Mouse (Mus musculus) right cerebral cortex, postnatal 4 days (tissue): ENCODE data around the gene Cald1.

Source experiments
- DNase-seq: peaks from one replicate; pipeline ENCODE4 v3.0.0-alpha.2; 2022

Gene Cald1

DNA sequence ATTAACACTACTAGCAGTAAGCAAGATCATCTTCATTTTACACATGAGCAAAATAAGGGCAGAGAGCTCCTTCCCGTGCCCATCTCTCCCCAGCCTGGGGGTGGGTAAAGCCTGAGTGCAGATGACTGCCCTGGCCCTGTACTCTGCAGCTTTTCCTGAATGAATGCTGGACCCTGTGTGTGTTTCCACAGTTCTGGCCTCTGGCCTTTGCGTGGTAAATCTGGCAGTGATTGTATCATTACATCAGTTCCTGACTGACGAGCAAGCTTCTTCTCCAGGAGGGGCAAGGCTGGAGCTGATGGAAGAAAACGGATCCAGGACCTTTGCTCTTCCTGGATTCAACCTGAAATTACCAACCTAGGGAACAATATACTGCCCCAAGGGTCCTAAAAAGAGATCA, 122.1 kb downstream of the Cald1 start:
- no peak for DNase-seq

DNA sequence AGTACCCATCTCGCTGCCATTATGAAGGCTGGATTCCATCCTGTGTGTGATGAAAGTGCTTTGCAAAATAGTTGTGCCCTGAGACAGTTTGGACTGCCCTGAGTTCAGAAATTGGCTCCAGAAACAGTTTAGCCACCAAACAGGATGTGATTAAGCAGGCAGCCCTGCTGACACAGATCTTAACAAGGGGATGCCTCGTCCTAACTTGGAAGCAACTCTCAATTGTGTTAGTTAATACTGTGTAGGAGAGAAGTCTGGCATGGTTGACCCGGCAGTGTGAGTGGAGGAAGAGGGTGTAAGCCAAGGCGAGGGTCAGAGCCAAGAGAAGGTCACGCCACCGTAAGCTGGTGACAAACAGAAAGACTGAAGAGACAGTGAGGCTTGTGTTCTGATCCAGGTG, 123.4 kb downstream of the Cald1 start:
- no peak for DNase-seq

DNA sequence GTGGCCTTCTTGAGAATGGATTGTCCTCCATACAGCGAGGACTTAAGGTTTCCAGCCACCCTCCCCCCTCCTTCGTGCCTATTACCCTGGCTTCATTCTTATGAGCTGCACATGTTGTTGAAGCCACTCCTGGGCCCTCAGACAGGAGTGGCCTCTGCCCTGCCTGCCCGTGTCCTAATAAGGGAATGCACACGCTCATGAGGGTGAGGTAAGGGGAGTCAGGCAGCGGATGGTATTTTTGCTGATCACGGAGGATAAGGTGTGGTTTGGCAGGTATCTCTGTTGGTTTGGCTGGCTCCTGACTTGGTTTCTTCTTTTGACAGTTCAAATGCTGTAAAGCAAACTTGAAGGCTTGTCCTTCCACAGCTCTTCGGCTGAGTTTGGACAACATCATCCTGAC, 124.4 kb downstream of the Cald1 start:
- no peak for DNase-seq

DNA sequence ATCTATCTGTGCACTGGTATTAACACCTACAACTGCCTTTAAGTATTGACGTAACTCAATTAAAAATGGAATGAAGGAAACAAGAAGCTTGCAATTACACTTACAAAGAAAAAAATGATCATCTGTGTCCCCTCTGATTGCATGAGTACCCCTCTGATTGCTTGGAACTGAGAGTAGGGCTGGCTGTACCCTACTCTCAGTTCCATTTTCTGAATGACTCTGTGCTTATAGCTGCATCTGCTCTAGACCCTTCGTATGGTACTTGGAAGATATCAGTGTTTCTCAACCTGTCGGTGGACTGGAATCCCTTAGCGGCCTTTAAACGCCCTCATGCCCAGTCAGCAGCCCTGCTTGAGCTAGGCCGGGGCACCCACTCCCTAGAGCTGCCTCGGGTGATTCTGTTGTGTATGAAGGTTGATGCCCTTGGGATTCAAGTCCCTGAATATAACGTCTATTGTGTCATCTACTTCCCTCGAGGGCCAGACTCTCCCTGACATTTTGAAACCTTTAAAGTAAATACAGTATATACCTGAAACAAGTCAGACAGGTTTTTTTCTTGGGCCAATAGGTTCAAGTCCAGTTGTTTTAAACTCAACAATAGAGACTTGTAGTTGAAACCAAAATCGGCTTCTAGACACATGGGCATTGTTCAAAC, 125.1 kb downstream of the Cald1 start:
- DNase-seq, result no peak

DNA sequence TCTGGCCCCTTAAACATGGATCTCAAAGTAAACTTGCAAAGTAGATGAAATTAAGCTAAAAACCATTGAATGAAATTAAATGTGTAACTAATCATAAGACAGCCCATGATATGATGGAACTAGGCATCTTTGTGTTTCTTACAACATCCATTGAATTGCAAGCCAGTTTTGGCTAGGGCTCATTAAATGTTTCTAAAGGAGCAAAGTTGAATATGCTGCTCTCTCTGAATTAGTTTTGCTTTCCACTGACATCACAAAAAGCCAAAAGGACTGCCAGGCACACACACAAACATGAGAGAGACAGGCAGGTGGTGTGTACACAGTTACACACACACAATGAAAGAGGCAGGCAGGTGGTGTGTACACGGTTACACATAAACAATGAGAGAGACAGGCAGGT, 127.4 kb downstream of the Cald1 start:
- DNase-seq, result no peak

DNA sequence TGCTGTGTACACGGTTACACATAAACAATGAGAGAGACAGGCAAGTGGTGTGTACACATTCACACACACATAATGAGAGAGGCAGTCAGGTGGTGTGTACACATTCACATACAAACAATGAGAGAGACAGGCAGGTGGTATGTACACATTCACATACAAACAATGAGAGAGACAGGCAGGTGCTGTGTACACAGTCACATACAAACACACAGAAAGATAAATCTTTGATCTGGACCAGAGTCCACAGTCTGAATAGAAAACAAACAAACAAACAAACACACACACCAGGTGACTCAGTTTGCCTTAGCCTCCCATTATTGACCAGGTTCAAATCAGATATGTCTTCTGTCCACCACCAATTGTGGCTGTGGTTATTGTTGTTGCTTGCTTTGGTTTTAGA, 127.8 kb downstream of the Cald1 start:
- DNase-seq, result no peak

DNA sequence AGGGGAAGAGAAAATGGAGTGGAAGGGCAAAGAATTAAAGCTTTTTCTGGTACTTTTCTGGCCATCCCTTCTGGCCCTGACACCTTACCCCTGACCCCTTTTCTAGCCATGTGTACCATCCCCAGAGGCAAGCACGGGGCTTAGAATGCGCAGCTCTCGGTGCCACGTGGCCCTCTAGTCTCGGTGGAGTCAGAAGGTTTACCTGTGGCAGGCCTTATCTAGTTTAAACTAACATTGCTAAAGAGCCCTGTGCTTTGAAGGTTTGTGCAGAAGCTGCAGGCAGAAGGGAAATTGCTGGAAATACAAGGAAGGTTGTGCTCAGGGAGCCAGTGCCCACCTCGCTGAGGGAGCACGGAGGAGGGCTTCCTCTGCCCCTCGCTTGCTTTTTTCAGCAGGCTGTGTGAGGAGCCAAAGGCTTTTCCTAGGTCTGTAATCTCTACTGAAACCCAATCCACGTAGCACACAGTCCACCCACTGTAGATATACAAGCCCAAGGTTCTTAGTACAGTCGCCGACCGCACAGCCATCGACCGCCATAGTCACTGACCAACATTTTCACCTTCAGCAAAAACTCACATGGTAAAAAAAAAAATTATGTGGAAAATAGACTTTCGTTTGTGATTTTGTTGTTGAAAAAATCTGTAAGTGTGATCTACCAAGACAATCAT, 129.2 kb downstream of the Cald1 start:
- DNase-seq, result no peak

DNA sequence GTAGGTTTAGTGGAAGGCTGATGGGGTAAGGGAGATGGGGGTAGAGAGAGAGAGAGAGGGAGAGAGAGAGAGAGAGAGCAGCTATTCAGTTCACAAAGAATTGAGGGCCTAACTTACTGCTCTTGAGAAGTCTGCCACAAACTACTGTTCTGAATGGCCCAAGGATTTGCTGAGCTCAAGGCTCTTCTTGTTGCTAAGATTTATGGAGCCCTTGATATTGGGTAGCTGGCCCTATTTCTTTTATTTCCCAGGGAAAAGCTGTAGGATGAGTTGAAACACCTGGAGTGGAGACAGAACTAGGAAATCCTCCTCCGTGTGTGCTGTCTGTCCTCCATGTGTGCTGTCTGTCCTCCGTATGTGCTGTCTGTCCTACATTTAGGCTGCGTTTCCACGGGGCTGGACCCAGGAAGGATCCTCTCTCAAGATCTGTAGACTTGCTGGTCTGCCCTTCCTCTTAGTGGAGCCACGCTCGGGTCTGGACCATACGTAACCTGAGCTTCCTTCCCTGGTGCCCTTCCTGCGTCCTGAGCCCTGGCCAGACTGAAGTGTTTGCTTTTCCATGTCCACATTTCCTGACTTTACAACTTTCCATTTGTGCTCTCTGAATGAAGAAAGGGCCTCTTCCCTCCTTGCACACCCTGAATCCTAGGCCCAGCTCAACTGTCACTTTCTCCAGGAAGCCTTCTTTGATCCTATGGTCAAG, 131.3 kb downstream of the Cald1 start:
- no peak for DNase-seq

DNA sequence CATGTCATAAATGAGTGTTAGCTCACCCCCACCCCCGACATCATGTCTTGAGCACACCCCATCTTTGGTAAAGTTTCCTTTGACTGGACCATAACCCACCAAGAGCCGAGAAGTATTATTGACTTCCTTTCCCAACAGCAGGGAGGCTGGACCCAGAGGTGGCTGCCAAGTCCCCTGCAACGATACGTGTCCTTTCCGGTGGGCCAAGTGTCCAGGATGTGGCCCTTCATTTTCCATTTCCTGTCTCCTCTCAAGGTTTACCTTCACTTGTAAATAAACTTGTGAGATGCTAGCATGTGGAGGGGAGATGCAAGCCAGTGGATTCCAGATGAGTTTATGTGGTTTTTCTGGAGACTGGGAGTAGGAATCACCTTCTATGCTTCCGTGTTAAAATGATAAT, 132.7 kb downstream of the Cald1 start:
- DNase-seq, result no peak

DNA sequence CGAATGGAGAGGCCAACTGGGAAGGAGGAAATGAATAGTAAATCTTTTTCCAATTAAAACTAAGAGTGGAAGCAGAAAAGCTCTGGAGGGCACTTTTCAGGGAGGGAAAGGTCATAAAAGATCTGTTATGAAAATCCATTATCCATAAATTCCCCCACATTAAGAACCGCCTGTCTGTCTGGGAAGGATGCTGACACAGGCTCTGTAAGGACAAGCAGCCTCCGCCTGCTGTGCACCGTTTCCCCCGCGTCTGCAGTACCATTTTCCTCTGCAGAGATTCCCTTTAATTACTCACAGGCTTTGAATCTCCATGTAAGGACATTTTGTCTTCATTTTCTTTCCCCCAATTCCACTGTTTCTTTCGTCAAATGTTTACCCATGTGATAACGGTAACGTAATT, 133.2 kb downstream of the Cald1 start:
- DNase-seq, result no peak

DNA sequence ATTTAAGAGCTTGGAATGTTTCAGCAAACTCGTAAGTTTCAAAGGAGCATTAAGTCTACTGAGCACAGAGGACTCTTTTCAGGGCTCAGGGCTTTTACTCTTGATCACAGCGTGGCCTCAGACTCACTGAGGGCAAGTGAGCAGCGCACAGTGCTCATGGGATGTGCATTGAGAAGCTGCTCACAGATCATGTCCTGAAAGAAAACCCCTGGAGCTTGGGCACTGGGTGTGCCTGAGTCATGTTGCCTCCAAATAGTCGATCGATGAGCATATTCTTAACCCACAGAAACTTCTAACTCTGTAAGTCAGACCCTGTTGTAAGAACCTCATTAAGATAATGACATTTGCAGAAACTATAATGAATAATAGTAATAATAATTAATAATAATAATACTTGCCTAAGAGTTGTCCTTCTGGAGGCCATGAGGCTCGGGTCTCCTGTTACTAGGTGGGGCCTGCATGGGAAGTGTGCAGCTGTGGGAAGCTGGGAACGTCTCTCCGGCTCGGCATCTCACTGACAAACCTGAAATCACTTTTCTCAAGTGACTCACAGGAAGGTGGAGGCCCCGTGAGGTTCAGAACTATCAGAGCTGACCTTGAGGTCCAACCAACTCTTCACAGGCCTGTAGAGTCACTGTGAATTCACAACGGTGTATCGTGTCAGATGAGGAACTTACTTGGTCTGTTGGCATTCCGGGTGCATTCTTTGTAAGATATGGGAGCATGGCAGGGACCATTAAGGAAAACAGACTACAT, 136.8 kb downstream of the Cald1 start:
- DNase-seq, result no peak

DNA sequence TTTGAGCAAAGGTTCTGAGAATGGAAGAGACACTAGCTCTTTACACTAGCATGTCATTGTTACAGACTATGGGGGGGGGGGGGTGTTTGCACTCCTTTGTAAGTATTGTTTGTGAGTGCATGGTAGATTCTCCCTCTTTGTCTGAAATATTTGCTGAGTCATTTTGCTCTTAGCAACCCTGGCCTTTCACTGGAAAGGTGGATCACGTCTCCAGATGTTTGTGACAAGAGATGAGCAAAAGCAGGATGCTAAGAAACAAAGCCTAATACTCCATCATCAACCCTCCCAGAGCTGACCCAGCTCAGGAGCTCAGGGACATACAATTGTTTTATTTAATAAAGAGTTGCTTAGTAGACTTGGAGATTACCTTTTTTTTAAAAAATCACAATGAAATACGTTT, 138.6 kb downstream of the Cald1 start:
- DNase-seq, result no peak

DNA sequence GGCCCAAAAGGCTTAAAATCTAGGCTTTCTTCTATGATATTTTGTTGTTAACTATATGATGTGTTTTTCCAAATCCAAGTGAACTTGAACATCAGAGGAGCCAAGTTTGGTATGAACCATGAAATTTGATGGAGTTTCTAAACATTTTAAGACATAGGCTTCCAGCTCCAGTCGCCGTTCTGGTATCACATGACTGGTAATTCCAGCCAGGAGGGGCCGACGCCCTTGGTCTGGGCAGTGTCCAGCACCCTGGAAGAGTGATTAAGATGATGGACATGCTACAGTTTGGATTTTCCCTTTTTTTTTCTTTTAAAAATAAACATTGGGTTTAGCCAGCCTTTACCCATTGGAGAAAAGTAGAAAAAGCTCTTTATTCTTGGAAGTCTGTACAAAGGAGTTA, 145.6 kb downstream of the Cald1 start:
- DNase-seq, result no peak

DNA sequence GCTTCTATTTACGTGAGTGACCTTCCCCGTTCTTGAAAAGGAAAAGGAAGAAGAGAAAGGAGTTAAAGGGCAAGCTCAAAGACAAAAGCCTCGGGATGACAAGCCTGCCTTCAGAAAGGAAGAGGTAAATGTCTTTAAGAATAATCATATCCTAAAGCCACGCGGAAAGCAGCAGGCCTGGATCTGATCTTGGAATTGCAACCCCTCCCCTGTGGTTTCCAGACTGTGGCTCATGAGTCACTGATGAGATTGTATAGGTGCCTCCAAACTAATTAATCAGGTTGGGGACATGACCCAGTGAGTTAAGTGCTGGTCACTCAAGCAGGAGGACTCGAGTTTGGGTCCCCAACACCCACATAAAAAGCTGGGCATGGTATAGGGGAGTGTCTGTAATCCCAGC, 149.5 kb downstream of the Cald1 start:
- DNase-seq, result no peak

DNA sequence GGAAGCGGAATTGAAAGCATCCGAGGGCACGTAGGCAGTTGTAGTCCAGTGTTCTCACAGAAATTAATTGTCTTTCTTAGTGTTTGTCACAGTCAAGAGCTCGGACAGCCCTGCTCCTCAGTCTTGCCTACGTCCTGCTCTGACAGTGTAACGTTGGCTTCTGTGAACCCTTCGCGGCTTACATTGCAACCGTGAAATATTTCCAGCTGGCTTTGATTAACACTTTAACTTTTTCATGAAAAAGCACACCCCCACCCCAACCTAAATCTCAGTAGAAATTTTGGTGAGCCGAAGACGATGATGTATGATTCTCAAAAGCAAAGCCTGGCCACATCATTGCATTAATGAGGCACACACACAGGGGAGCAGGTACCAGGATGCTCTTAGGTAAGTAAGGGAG, 150.3 kb downstream of the Cald1 start:
- DNase-seq, result no peak

DNA sequence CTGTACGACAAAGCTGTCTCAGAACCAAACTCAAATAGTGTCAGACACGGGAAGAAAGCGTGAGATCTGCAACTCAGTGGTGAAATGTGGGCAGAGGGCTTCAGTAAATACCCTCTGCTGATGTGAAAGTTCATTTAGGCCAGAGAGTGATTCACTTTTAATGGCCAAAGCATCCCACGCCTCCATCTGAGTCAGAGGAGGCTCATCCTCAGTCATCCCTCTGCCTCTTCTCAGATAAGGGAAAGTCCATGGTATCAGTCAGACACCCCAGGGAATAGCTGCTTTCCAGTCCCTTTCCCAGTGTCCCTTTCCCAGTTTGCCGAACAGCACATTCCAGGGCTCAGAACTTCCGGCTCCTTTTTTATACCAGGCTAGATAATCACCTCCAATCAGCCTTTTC, 151.2 kb downstream of the Cald1 start:
- no peak for DNase-seq

DNA sequence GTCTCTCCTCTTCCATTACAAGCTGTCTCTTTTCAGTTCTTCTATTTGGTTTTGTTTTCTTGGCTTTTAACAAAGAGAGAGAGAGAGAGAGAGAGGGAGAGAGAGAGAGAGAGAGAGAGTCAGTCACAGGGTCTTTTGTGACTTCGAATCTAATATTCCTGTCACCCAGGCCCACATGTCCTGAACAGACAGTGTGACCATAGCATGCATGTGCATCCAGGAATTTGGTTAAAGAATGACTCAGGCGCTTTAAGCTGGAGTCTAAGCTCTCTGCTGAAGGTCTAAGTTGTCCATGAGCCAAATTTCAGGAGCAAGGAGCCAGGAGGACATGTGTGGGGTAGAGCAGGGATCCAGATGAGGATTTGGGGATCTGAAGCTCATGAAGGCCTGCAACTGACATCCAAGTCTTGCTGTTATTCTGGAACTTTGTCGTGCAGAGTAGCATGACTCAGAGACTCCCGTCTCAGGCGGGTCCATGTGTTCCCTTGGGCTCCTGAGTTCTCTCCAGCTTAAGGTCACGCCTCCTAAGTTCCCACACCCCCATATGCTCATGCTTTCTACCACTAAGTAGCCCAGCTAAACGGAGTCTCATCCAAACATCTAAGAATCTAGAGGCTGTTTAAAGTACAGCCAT, 152.3 kb downstream of the Cald1 start:
- DNase-seq, result no peak

DNA sequence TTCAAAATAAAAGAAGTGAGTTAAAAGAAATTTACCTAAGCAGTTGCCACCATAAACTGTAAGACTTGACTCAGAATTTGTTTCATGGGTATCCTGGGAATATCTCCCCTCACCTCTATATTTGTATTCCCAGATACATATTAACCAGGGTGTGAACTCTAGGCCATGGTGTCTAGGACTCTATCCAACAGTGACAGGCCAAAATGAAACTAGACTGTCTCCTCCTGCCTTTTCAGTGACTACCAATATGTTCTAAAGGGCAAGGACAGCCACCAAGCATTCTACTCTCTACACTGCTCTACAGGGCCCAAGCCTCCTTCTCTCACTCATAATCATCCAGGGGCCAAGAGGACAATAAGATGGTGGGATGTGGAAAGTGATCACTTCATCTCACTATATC, 153.3 kb downstream of the Cald1 start:
- DNase-seq, result no peak

DNA sequence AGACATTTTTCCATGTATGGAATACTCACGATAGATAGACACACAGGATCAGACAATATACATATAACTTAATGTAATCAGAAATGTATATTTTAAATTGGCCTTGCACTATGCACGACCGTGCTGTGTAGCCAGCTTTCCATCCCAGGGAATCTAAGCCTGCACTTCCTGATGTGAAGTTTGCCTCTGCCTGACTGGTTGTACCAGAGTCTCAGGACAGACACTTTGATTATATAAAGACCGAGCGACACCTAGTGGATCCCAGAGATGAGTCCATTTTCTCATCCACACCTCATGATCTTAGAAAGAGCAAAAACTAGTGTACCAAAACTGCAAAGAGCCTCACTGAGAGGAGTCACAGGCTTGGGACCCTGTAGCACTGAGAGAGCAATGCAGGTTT, 156.1 kb downstream of the Cald1 start:
- DNase-seq, result peak; percentile 33

DNA sequence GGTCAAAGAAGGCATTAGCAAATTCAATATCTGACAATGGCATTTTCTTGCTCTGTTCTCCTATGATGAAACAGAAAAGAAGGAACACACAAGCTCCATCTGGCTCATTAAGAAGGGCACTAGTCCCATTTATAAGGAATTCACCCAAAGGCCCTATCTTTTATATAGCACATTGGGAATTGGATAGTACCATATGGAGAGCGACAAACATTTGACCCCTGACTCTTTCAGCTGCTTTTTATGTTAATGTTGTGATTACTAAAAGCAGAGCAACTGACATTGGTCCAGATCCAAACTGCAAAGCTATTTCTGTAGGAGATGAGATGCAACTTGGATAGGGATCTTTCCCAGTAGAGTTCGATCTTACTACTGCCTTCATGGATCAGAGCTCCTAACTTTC, 160.0 kb downstream of the Cald1 start:
- DNase-seq, result no peak

DNA sequence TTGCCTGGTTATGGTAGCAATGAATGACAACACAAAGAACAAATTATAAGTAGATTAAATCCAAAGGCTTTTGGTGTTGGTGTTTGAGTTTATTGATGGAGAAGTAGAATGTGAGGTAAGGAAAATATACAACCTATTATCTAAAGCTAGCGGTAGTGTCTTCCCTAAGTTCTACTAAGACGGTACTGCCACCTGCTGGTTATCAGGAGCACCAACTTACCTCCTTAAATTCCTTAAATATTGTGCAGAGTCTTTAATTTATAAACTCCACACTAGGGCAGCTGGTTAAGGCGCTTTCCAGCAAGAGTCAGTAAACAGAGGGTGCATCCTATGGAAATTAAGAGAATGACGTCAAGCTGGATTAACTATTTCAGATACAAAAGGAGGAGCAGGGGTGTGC, 161.7 kb downstream of the Cald1 start:
- DNase-seq, result peak; percentile 63

DNA sequence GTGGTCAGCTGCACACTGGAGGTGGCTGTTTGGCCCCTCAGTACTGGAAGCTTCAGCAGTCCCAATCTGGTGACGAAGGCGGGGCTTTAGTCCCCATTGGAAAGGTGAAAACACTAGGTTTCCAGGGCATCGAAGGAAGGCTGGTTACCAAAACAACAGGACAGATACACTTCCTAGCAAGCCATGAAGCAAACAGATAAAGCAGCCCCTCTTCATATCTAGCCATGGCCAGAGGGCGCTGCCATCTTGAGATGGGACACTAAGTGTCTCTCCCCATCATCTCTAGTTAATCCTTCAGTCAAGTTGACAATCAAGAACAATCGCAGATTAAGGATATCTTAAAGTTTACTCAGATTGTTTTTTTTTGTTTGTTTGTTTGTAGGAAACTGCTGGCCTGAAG, 167.4 kb downstream of the Cald1 start:
- no peak for DNase-seq

DNA sequence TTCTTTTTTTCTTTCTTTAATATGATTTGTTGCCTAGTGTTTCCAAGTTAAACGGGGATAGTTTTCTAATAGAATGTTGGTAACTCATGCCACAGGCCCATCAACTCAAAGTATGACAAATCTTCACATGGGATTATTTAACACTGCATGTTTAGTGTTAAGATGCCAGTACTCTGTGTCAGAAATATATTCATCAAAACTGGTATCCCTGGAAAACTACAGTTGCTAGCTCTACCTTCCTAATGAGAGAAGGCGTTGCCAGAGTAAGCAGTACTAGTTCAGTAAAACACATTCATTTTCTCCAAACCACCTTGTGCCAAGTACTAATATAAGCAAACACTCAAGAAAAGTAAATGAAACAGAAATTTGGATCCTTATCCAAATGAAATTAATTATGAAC, 171.7 kb downstream of the Cald1 start:
- DNase-seq, result no peak
